Mouse (Mus musculus) left cerebral cortex, postnatal 25 days (tissue): ENCODE measurements around the gene AY358078. TPM values are rescaled to one million over a fixed set of nuclear protein-coding genes. Genes with fewer than 3 reads are reported as not detected.
"Not testable (repeated sequence)": the region's sequence is repeated elsewhere in the genome, so short reads cannot be mapped to it uniquely, and the experiment has no call there.

Source experiments
- DNase-seq, 2 experiments: peaks; one replicate each; pipeline ENCODE4 v3.0.0; 2022; ENCODE audit warnings: low spot score in 2 of 2, mixed read lengths in 1 of 2
- intact Hi-C: fragments of 180-260 bp; cut with DNase I; formaldehyde crosslinking; loops from one replicate; pipeline ENCODE4 v1.15.1; 2025
- microRNA-seq, 2 experiments: library from miRNA; unstranded; fragments of <30 nt; microRNA quantifications; one replicate each; pipeline ENCODE4 v1.2.0; 2022
- total RNA-seq, 2 experiments: library from RNA; stranded (reverse); gene quantifications; 2 replicates each; pipeline ENCODE4 v1.2.3; 2021

Gene AY358078
- total RNA-seq, 2 experiments from 2014 or later, result not detected

GRCm38 (mm10) chr14:51863603-51864002 is 63.8 kb downstream of the AY358078 start:
- DNase-seq, result peak in 1 of 2 experiments; percentile 25
- intact Hi-C loops, result not testable (repeated sequence)

DNA sequence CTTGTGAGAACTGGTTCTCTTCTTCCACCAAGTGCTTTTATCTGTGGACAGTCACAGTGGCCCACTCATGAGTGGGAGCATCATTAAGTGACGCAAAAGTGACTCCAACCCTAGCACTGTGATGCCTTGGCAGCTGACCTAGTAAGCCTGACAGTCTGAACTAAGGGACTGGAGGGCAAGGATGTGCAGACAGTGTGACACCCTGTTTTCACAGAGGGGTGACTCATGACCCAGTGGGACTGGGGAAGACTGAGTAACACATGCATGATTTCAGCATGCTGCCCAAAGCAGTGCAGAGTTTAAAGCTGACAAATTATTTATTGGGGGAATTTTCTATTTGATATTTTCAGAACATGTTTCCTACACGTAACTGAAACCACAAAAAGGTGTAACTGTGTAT is 70.9 kb downstream of the AY358078 start:
- intact Hi-C loops, result no loop called here
- DNase-seq, result no peak

GRCm38 (mm10) chr14:51871741-51872140 is 71.9 kb downstream of the AY358078 start:
- no peak for DNase-seq
- intact Hi-C loops, result no loop called here

Small RNA genes lying within 50 kb of the gene (microRNA-seq; reads per million reads assigned to microRNA genes)
- gene Gm27375, result 0 reads per million in 2 experiments

Other genes starting within 250 kb of the AY358078 start
- not detected for gene Gm5622, start 247.3 kb upstream of the AY358078 start, total RNA-seq
- gene Gm17175, start 226.0 kb upstream of the AY358078 start, total RNA-seq, result not detected
- gene Gm17174, start 207.9 kb upstream of the AY358078 start, total RNA-seq, result not detected
- not detected for gene Gm17078, start 188.7 kb upstream of the AY358078 start, total RNA-seq
- not detected for gene Gm4181, start 164.4 kb upstream of the AY358078 start, total RNA-seq
- gene Gm17079, start 104.6 kb upstream of the AY358078 start, total RNA-seq, result not detected
- gene Gm5800, start 82.9 kb upstream of the AY358078 start, total RNA-seq, result not detected
- not detected for gene Ang4, start 26.5 kb upstream of the AY358078 start, total RNA-seq
- gene Ear6, start 53.7 kb downstream of the AY358078 start, total RNA-seq, result not detected
- 10 to 100 TPM; 26.0 to 33.8 TPM for gene Mettl17, start 84.8 kb downstream of the AY358078 start, total RNA-seq
- gene Slc39a2, start 92.8 kb downstream of the AY358078 start, total RNA-seq, result 1 to 10 TPM; 4.8 to 6.6 TPM
- gene Ndrg2, start 114.1 kb downstream of the AY358078 start, total RNA-seq, result 100 to 1,000 TPM; 694 to 748 TPM
- not detected for gene Tppp2, start 118.4 kb downstream of the AY358078 start, total RNA-seq
- gene Rnase13, start 122.7 kb downstream of the AY358078 start, total RNA-seq, result under 1 TPM in 1 of 2 experiments, not detected in 1; 0.32 TPM
- 10 to 100 TPM; 26.3 to 28.5 TPM for gene Arhgef40, start 184.7 kb downstream of the AY358078 start, total RNA-seq
- under 1 TPM in 1 of 2 experiments, not detected in 1; 0.60 TPM for gene Tmem253, start 215.6 kb downstream of the AY358078 start, total RNA-seq
- 10 to 100 TPM; 32.0 to 36.3 TPM for gene Zfp219, start 220.7 kb downstream of the AY358078 start, total RNA-seq
- gene Olfr221, start 242.4 kb downstream of the AY358078 start, total RNA-seq, result not detected